Mouse (Mus musculus) liver, postnatal 0 days (tissue): ENCODE results near the gene Prdm10.

ENCODE experiments used
- CTCF ChIP-seq: sonication (generic); IDR thresholded peaks from 2 replicates; pipeline ENCODE4 v1.5.1; 2016; ENCODE audit warnings: antibody characterized with exemption, low read depth
- EP300 ChIP-seq: IDR thresholded peaks from 2 replicates; pipeline ENCODE4 v1.6.1; 2016; ENCODE audit warnings: antibody characterized with exemption, low read depth, mild to moderate bottlenecking

GRCm38 (mm10) chr9:31304358-31304757 is 24.0 kb downstream of the Prdm10 start:
- TF ChIP-seq CTCF (no peak), EP300 (no peak)
